Mouse (Mus musculus) heart, embryonic 14.5 days (tissue): ENCODE results near the gene Prkg1. TPM values are rescaled to one million over a fixed set of nuclear protein-coding genes. Genes with fewer than 3 reads are reported as not detected.
A peak's percentile ranks its signal among the peaks of the same experiment; 100 is the strongest.
"Not testable (repeated sequence)": the region's sequence is repeated elsewhere in the genome, so short reads cannot be mapped to it uniquely, and the experiment has no call there.

Experiments used
- ATAC-seq: fragments of 200-750 bp; cut with Nextera tagmentation; 2 replicates; pipeline ENCODE4 v1.8.0; 2017; ENCODE audit warnings: low read depth, moderate TSS enrichment; ENCODE audit not compliant: insufficient number of reproducible peaks, insufficient read depth, low FRiP score
- H3K27ac ChIP-seq, 2 experiments: fragments of 200-500 bp in 1 of 2; fragments of 300-500 bp in 1 of 2; sonication (generic) in 1 of 2; replicated peaks in 1 of 2; 2 replicates each; pipeline ENCODE4 v1.5.1; 2012 to 2014; ENCODE audit warnings: low read depth in 2 of 2, low read length in 2 of 2, control low read depth in 1 of 2, mild to moderate bottlenecking in 1 of 2, mixed read lengths in 1 of 2; ENCODE audit not compliant: control insufficient read depth in 1 of 2, insufficient read depth in 1 of 2
- H3K27me3 ChIP-seq: fragments of 300-500 bp; sonication (generic); 2 replicates; pipeline ENCODE4 v1.6.1; 2014; ENCODE audit warnings: mild to moderate bottlenecking, low read length, control low read depth; ENCODE audit not compliant: control insufficient read depth, insufficient read depth
- H3K36me3 ChIP-seq: fragments of 300-500 bp; sonication (generic); 2 replicates; pipeline ENCODE4 v1.6.1; 2014; ENCODE audit warnings: mild to moderate bottlenecking, control low read depth, low read length, mixed read lengths; ENCODE audit not compliant: control insufficient read depth, insufficient read depth
- H3K4me1 ChIP-seq, 2 experiments: fragments of 200-500 bp in 1 of 2; fragments of 300-500 bp in 1 of 2; sonication (generic) in 1 of 2; 2 replicates each; pipeline ENCODE4 v1.6.1; 2012 to 2014; ENCODE audit warnings: low read length in 2 of 2, control low read depth in 1 of 2, mixed read lengths in 1 of 2; ENCODE audit not compliant: control insufficient read depth in 2 of 2, insufficient read depth in 2 of 2
- H3K4me2 ChIP-seq: fragments of 300-500 bp; sonication (generic); 2 replicates; pipeline ENCODE4 v1.6.1; 2014; ENCODE audit warnings: mild to moderate bottlenecking, low read length
- H3K4me3 ChIP-seq, 2 experiments: fragments of 200-500 bp in 1 of 2; fragments of 300-500 bp in 1 of 2; sonication (generic) in 1 of 2; 2 replicates each; pipeline ENCODE4 v1.5.1; 2012 to 2014; ENCODE audit warnings: low read length in 2 of 2, mild to moderate bottlenecking in 2 of 2, control low read depth in 1 of 2, low read depth in 1 of 2, moderate library complexity in 1 of 2; ENCODE audit not compliant: control insufficient read depth in 1 of 2, insufficient read depth in 1 of 2
- H3K9ac ChIP-seq: fragments of 300-500 bp; sonication (generic); 2 replicates; pipeline ENCODE4 v1.6.1; 2014; ENCODE audit warnings: mild to moderate bottlenecking, low read length
- H3K9me3 ChIP-seq: fragments of 300-500 bp; sonication (generic); 2 replicates; pipeline ENCODE4 v1.6.1; 2016; ENCODE audit warnings: low read length, control low read depth; ENCODE audit not compliant: control insufficient read depth
- WGBS: fragments of 180-500 bp; shearing (Covaris S2); extraction: QIAGEN DNeasy Blood & Tissue Kit; methylation state at CpG from one replicate; pipeline ENCODE4 v1.1.7; 2014; 5-methylcytosine and 5-hydroxymethylcytosine counted together
- polyA plus RNA-seq: library from polyadenylated mRNA; unstranded; fragments of >200 nt; fragmentation: Nextera tagmentation; extraction: Ambion mirVana; gene quantifications from 2 replicates; pipeline ENCODE4 v1.2.1, GENCODE M21; 2014

Prkg1 gene
- polyA plus RNA-seq, 1 experiment from 2014 or later = 9.6 TPM

- Histone ChIP-seq H3K27ac (no peak overlapping the region), H3K9ac (no peak overlapping the region), H3K4me3 (no peak overlapping the region), H3K4me2 (no peak overlapping the region), H3K9me3 (no peaks in the 10 kb centered on the region), H3K27me3 (no peaks in the 10 kb centered on the region), H3K4me1 (peaks cover 0 to 7% of the 10 kb centered on the region in 2 experiments; a peak in 2 of 4 replicates), H3K36me3 (no peaks in the 10 kb centered on the region)
- 89% methylated on average over 1 of the region's 1 CpGs for WGBS
- no peak for ATAC-seq
Measured at GRCm38 (mm10) chr19:31369116-31369515, 395.7 kb downstream of the Prkg1 start.

- peak overlapping the region; percentile 2 to 6; a peak in 1 of 4 replicates for H3K27ac ChIP-seq
Measured at GRCm38 (mm10) chr19:31362051-31362450, 402.8 kb downstream of the Prkg1 start.

GRCm38 (mm10) chr19:31361575-31361974 is 403.3 kb downstream of the Prkg1 start:
- Histone ChIP-seq H3K9ac (no peak overlapping the region), H3K4me3 (no peak overlapping the region), H3K27me3 (no peaks in the 10 kb centered on the region), H3K4me1 (peaks cover 7 to 18% of the 10 kb centered on the region in 2 experiments), H3K9me3 (no peaks in the 10 kb centered on the region), H3K4me2 (no peak overlapping the region), H3K36me3 (no peaks in the 10 kb centered on the region), H3K27ac (0 out of 4 replicates have a peak overlapping the region, but pooled peaks of 1 of the 2 experiments have one; percentile 6)
- no peak for ATAC-seq
- WGBS = 77% methylated on average over 5 of the region's 5 CpGs

More at GRCm38 (mm10) chr19:31362051-31362450, 402.8 kb downstream of the Prkg1 start:
- H3K27me3 ChIP-seq = no peaks in the 10 kb centered on the region
- H3K36me3 ChIP-seq = no peaks in the 10 kb centered on the region
- no peak for ATAC-seq
- peaks cover 7 to 18% of the 10 kb centered on the region in 2 experiments for H3K4me1 ChIP-seq
- 41% methylated on average over 4 of the region's 4 CpGs for WGBS
- H3K4me3 ChIP-seq = no peak overlapping the region
- no peak overlapping the region for H3K9ac ChIP-seq
- H3K9me3 ChIP-seq = no peaks in the 10 kb centered on the region
- H3K4me2 ChIP-seq = 0 out of 2 replicates have a peak overlapping the region, but pooled peaks have one; percentile 11

GRCm38 (mm10) chr19:31361161-31361560 is 403.7 kb downstream of the Prkg1 start:
- no peak overlapping the region for H3K9ac ChIP-seq
- WGBS = 46% methylated on average over 3 of the region's 3 CpGs
- H3K4me3 ChIP-seq = no peak overlapping the region
- H3K36me3 ChIP-seq = no peaks in the 10 kb centered on the region
- H3K27ac ChIP-seq = no peak overlapping the region
- no peak overlapping the region for H3K4me2 ChIP-seq
- no peak for ATAC-seq
- H3K9me3 ChIP-seq = no peaks in the 10 kb centered on the region
- peaks cover 7 to 18% of the 10 kb centered on the region in 2 experiments for H3K4me1 ChIP-seq
- H3K27me3 ChIP-seq = no peaks in the 10 kb centered on the region

GRCm38 (mm10) chr19:31354959-31355358 is 409.9 kb downstream of the Prkg1 start:
- 80% methylated on average over 1 of the region's 1 CpGs for WGBS
- Histone ChIP-seq H3K27me3 (no peaks in the 10 kb centered on the region), H3K4me1 (peaks cover 0 to 12% of the 10 kb centered on the region in 2 experiments; a peak in 2 of 4 replicates), H3K27ac (no peak overlapping the region), H3K4me3 (no peak overlapping the region), H3K36me3 (no peaks in the 10 kb centered on the region), H3K4me2 (no peak overlapping the region), H3K9ac (no peak overlapping the region), H3K9me3 (no peaks in the 10 kb centered on the region)
- no peak for ATAC-seq

GRCm38 (mm10) chr19:31352784-31353183 is 412.0 kb downstream of the Prkg1 start:
- H3K36me3 ChIP-seq, ATAC-seq: not testable (repeated sequence)
- H3K4me1 ChIP-seq = peaks cover 0 to 12% of the 10 kb centered on the region in 2 experiments; a peak in 2 of 4 replicates

GRCm38 (mm10) chr19:31351796-31352195 is 413.0 kb downstream of the Prkg1 start:
- 53% methylated on average over 3 of the region's 3 CpGs for WGBS
- ATAC-seq = no peak
- no peak overlapping the region for H3K4me2 ChIP-seq

More at GRCm38 (mm10) chr19:31352784-31353183, 412.0 kb downstream of the Prkg1 start:
- not testable (repeated sequence) for H3K9ac ChIP-seq, H3K4me2 ChIP-seq, H3K27ac ChIP-seq, H3K27me3 ChIP-seq, H3K9me3 ChIP-seq, H3K4me3 ChIP-seq

GRCm38 (mm10) chr19:31342150-31342549 is 422.7 kb downstream of the Prkg1 start:
- no peak overlapping the region for H3K4me3 ChIP-seq
- no peak overlapping the region for H3K4me2 ChIP-seq
- ATAC-seq = no peak
- no peak overlapping the region for H3K27ac ChIP-seq
- no peaks in the 10 kb centered on the region for H3K36me3 ChIP-seq
- no peaks in the 10 kb centered on the region for H3K9me3 ChIP-seq
- 25% methylated on average over 4 of the region's 4 CpGs for WGBS
- H3K9ac ChIP-seq = no peak overlapping the region
- no peaks in the 10 kb centered on the region for H3K27me3 ChIP-seq
- H3K4me1 ChIP-seq = no peaks in the 10 kb centered on the region

More at GRCm38 (mm10) chr19:31351796-31352195, 413.0 kb downstream of the Prkg1 start:
- Histone ChIP-seq H3K36me3 (no peaks in the 10 kb centered on the region), H3K4me1 (peaks cover 0 to 12% of the 10 kb centered on the region in 2 experiments; a peak in 2 of 4 replicates), H3K9ac (no peak overlapping the region), H3K9me3 (no peaks in the 10 kb centered on the region), H3K27me3 (no peaks in the 10 kb centered on the region), H3K4me3 (no peak overlapping the region), H3K27ac (no peak overlapping the region)
